Mouse (Mus musculus): ENCODE measurements around the gene Terf2.

- TF ChIP-seq CTCF (IDR thresholded peaks at IDR 0.05; ENCODE audit: borderline replicate concordance, extremely low read depth, insufficient read depth, insufficient read length): no peak
- no peak for TF ChIP-seq POLR2A (IDR thresholded peaks at IDR 0.05; ENCODE audit: borderline replicate concordance, extremely low read depth, insufficient read depth, insufficient read length, poor library complexity, severe bottlenecking)
Measured at GRCm38 (mm10) chr8:107133881-107134280, 37.5 kb upstream of the Terf2 start.
